Mouse (Mus musculus) liver, embryonic 16.5 days (tissue): ENCODE data around the gene Ccdc8. TPM values are rescaled to one million over a fixed set of nuclear protein-coding genes. Genes with fewer than 3 reads are reported as not detected.
A peak's percentile ranks its signal among the peaks of the same experiment; 100 is the strongest.

Source experiments
- ATAC-seq: fragments of 200-750 bp; cut with Nextera tagmentation; 2 replicates; pipeline ENCODE4 v1.8.0; 2017; ENCODE audit warnings: low read depth, mild to moderate bottlenecking, moderate number of reproducible peaks, moderate library complexity
- H3K27ac ChIP-seq: fragments of 300-500 bp; sonication (generic); 2 replicates; pipeline ENCODE4 v1.5.1; 2014; ENCODE audit warnings: mild to moderate bottlenecking, low read length
- H3K27me3 ChIP-seq: fragments of 300-500 bp; sonication (generic); 2 replicates; pipeline ENCODE4 v1.6.1; 2014; ENCODE audit warnings: low read depth, low read length, mixed read lengths; ENCODE audit not compliant: control insufficient read depth, insufficient read depth
- H3K36me3 ChIP-seq: fragments of 300-500 bp; sonication (generic); 2 replicates; pipeline ENCODE4 v1.6.1; 2014; ENCODE audit warnings: mild to moderate bottlenecking; ENCODE audit not compliant: control insufficient read depth, insufficient read depth
- H3K4me1 ChIP-seq: fragments of 300-500 bp; sonication (generic); 2 replicates; pipeline ENCODE4 v1.6.1; 2014; ENCODE audit warnings: low read depth, low read length, mixed read lengths; ENCODE audit not compliant: control insufficient read depth
- H3K4me2 ChIP-seq: fragments of 300-500 bp; sonication (generic); 2 replicates; pipeline ENCODE4 v1.6.1; 2014; ENCODE audit warnings: low read depth, low read length, mixed read lengths
- H3K4me3 ChIP-seq: fragments of 300-500 bp; sonication (generic); 2 replicates; pipeline ENCODE4 v1.5.1; 2014; ENCODE audit warnings: low read depth, mild to moderate bottlenecking, low read length
- H3K9ac ChIP-seq: fragments of 300-500 bp; sonication (generic); 2 replicates; pipeline ENCODE4 v1.6.1; 2014; ENCODE audit warnings: low read depth, low read length
- H3K9me3 ChIP-seq: fragments of 300-500 bp; sonication (generic); replicated peaks from 2 replicates; pipeline ENCODE4 v1.6.1; 2016; ENCODE audit warnings: low read length; ENCODE audit not compliant: control insufficient read depth
- WGBS: fragments of 180-500 bp; shearing (Covaris S2); extraction: QIAGEN DNeasy Blood & Tissue Kit; methylation state at CpG from one replicate; pipeline ENCODE4 v1.1.7; 2014; ENCODE audit not compliant: insufficient replicate concordance; 5-methylcytosine and 5-hydroxymethylcytosine counted together
- polyA plus RNA-seq: library from polyadenylated mRNA; unstranded; fragments of >200 nt; fragmentation: Nextera tagmentation; extraction: Ambion mirVana; gene quantifications from 2 replicates; pipeline ENCODE4 v1.2.1, GENCODE M21; 2015

Ccdc8 gene
- polyA plus RNA-seq, 1 experiment from 2014 or later, result 5.9 TPM

- peaks cover 46% of the 10 kb centered on the region for H3K36me3 ChIP-seq
- ATAC-seq, result peak; percentile 92
- H3K4me3 ChIP-seq, result no peak overlapping the region
- H3K4me1 ChIP-seq, result peaks cover 12% of the 10 kb centered on the region
- WGBS, result 39% methylated on average over 1 of the region's 1 CpGs
- H3K27ac ChIP-seq, result peak overlapping the region; percentile 42
- H3K4me2 ChIP-seq, result no peak overlapping the region
- no peaks in the 10 kb centered on the region for H3K9me3 ChIP-seq
- no peak overlapping the region for H3K9ac ChIP-seq
- H3K27me3 ChIP-seq, result no peaks in the 10 kb centered on the region
Measured at GRCm38 (mm10) chr7:17017036-17017435, 24.5 kb downstream of the Ccdc8 start.

- H3K9me3 ChIP-seq, result no peaks in the 10 kb centered on the region
- peaks cover 47% of the 10 kb centered on the region for H3K36me3 ChIP-seq
- H3K4me1 ChIP-seq, result peaks cover 15% of the 10 kb centered on the region
- no peak overlapping the region for H3K9ac ChIP-seq
- no peak overlapping the region for H3K4me3 ChIP-seq
- H3K27me3 ChIP-seq, result no peaks in the 10 kb centered on the region
- no peak overlapping the region for H3K4me2 ChIP-seq
- peak overlapping the region; percentile 17; the same call in 1 of the 2 replicates for H3K27ac ChIP-seq
- ATAC-seq, result no peak
- WGBS, result 54% methylated on average over 2 of the region's 2 CpGs
Measured at GRCm38 (mm10) chr7:17017921-17018320, 25.4 kb downstream of the Ccdc8 start.

GRCm38 (mm10) chr7:17019426-17020166, 27.1 kb downstream of the Ccdc8 start:
- Histone ChIP-seq H3K4me2 (no peak overlapping the region), H3K27me3 (no peaks in the 10 kb centered on the region), H3K4me1 (peaks cover 30% of the 10 kb centered on the region), H3K36me3 (peaks cover 31% of the 10 kb centered on the region), H3K9me3 (no peaks in the 10 kb centered on the region), H3K27ac (no peak overlapping the region), H3K4me3 (no peak overlapping the region), H3K9ac (no peak overlapping the region)
- no peak for ATAC-seq
- 60% methylated on average over 7 of the region's 7 CpGs for WGBS

- 86% methylated on average over 15 of the region's 15 CpGs for WGBS
Measured at GRCm38 (mm10) chr7:17022176-17022575, 29.7 kb downstream of the Ccdc8 start.

GRCm38 (mm10) chr7:17023701-17024100, 31.2 kb downstream of the Ccdc8 start:
- Histone ChIP-seq H3K4me1 (peaks cover 49% of the 10 kb centered on the region), H3K36me3 (peaks cover 17% of the 10 kb centered on the region), H3K9ac (peak overlapping the region; percentile 17; the same call in 1 of the 2 replicates)

More at GRCm38 (mm10) chr7:17022176-17022575, 29.7 kb downstream of the Ccdc8 start:
- peaks cover 51% of the 10 kb centered on the region for H3K4me1 ChIP-seq
- no peak for ATAC-seq
- H3K9ac ChIP-seq, result no peak overlapping the region
- peaks cover 17% of the 10 kb centered on the region for H3K36me3 ChIP-seq
- no peak overlapping the region for H3K4me2 ChIP-seq
- H3K27ac ChIP-seq, result no peak overlapping the region
- H3K4me3 ChIP-seq, result no peak overlapping the region
- H3K9me3 ChIP-seq, result no peaks in the 10 kb centered on the region
- no peaks in the 10 kb centered on the region for H3K27me3 ChIP-seq

GRCm38 (mm10) chr7:17024141-17024540, 31.6 kb downstream of the Ccdc8 start:
- Histone ChIP-seq H3K4me2 (peak overlapping the region; percentile 28), H3K9ac (peak overlapping the region; percentile 18; the same call in 1 of the 2 replicates), H3K27ac (peak overlapping the region; percentile 45; the same call in 1 of the 2 replicates), H3K36me3 (peaks cover 17% of the 10 kb centered on the region), H3K27me3 (no peaks in the 10 kb centered on the region), H3K4me1 (peaks cover 49% of the 10 kb centered on the region), H3K9me3 (no peaks in the 10 kb centered on the region), H3K4me3 (no peak overlapping the region)
- ATAC-seq, result no peak
- WGBS, result 72% methylated on average over 6 of the region's 6 CpGs

More at GRCm38 (mm10) chr7:17023701-17024100, 31.2 kb downstream of the Ccdc8 start:
- H3K9me3 ChIP-seq, result no peaks in the 10 kb centered on the region
- peak overlapping the region; percentile 28 for H3K4me2 ChIP-seq
- ATAC-seq, result no peak
- no peaks in the 10 kb centered on the region for H3K27me3 ChIP-seq
- WGBS, result 42% methylated on average over 4 of the region's 4 CpGs
- H3K27ac ChIP-seq, result peak overlapping the region; percentile 45; the same call in 1 of the 2 replicates
- H3K4me3 ChIP-seq, result no peak overlapping the region

GRCm38 (mm10) chr7:17024814-17025504, 32.5 kb downstream of the Ccdc8 start:
- H3K36me3 ChIP-seq, result peaks cover 12% of the 10 kb centered on the region
- no peak overlapping the region for H3K4me3 ChIP-seq
- peak overlapping the region; percentile 45 for H3K27ac ChIP-seq
- 55% methylated on average over 10 of the region's 10 CpGs for WGBS
- H3K4me1 ChIP-seq, result peaks cover 46% of the 10 kb centered on the region
- peak overlapping the region; percentile 15; the same call in 1 of the 2 replicates for H3K4me2 ChIP-seq
- no peak for ATAC-seq
- no peaks in the 10 kb centered on the region for H3K9me3 ChIP-seq
- no peaks in the 10 kb centered on the region for H3K27me3 ChIP-seq
- 0 out of 2 replicates have a peak overlapping the region, but pooled peaks have one; percentile 22 for H3K9ac ChIP-seq

- H3K36me3 ChIP-seq, result peaks cover 12% of the 10 kb centered on the region
- H3K9ac ChIP-seq, result peak overlapping the region; percentile 22; the same call in 1 of the 2 replicates
- H3K9me3 ChIP-seq, result no peaks in the 10 kb centered on the region
- WGBS, result 22% methylated on average over 4 of the region's 4 CpGs
- ATAC-seq, result no peak
- H3K27me3 ChIP-seq, result no peaks in the 10 kb centered on the region
- no peak overlapping the region for H3K4me3 ChIP-seq
- H3K4me1 ChIP-seq, result peaks cover 46% of the 10 kb centered on the region
- peak overlapping the region; percentile 45; the same call in 1 of the 2 replicates for H3K27ac ChIP-seq
- peak overlapping the region; percentile 80 for H3K4me2 ChIP-seq
Measured at GRCm38 (mm10) chr7:17025505-17025894, 33.0 kb downstream of the Ccdc8 start.
